Mouse (Mus musculus) hindbrain, embryonic 14.5 days (tissue): ENCODE measurements around the gene Pde6d. TPM values are rescaled to one million over a fixed set of nuclear protein-coding genes. Genes with fewer than 3 reads are reported as not detected.
"Not testable (repeated sequence)": the region's sequence is repeated elsewhere in the genome, so short reads cannot be mapped to it uniquely, and the experiment has no call there.

ENCODE experiments used
- ATAC-seq: fragments of 200-750 bp; cut with Nextera tagmentation; 2 replicates; pipeline ENCODE4 v1.8.0; 2017; ENCODE audit warnings: moderate number of reproducible peaks, mild to moderate bottlenecking, moderate TSS enrichment, moderate library complexity; ENCODE audit not compliant: low FRiP score
- DNase-seq: peaks from one replicate; pipeline ENCODE4 v3.0.0-alpha.2; 2015; ENCODE audit warnings: low spot score
- H3K27ac ChIP-seq: fragments of 300-500 bp; sonication (generic); 2 replicates; pipeline ENCODE4 v1.5.1; 2014; ENCODE audit warnings: mild to moderate bottlenecking, moderate library complexity
- H3K27me3 ChIP-seq: fragments of 300-500 bp; sonication (generic); 2 replicates; pipeline ENCODE4 v1.6.1; 2014; ENCODE audit warnings: mild to moderate bottlenecking, low read length, mixed read lengths; ENCODE audit not compliant: control insufficient read depth, insufficient read depth
- H3K36me3 ChIP-seq: fragments of 300-500 bp; sonication (generic); replicated peaks from 2 replicates; pipeline ENCODE4 v1.6.1; 2014; ENCODE audit not compliant: control insufficient read depth, insufficient read depth
- H3K4me1 ChIP-seq: fragments of 300-500 bp; sonication (generic); replicated peaks from 2 replicates; pipeline ENCODE4 v1.6.1; 2014; ENCODE audit warnings: antibody characterized with exemption, low read length, mixed read lengths; ENCODE audit not compliant: control insufficient read depth, insufficient read depth
- H3K4me2 ChIP-seq: fragments of 300-500 bp; sonication (generic); replicated peaks from 2 replicates; pipeline ENCODE4 v1.6.1; 2014; ENCODE audit warnings: mild to moderate bottlenecking, moderate library complexity
- H3K4me3 ChIP-seq: fragments of 300-500 bp; sonication (generic); replicated peaks from 2 replicates; pipeline ENCODE4 v1.5.1; 2014; ENCODE audit warnings: mild to moderate bottlenecking, low read length
- H3K9ac ChIP-seq: fragments of 300-500 bp; sonication (generic); 2 replicates; pipeline ENCODE4 v1.6.1; 2014
- H3K9me3 ChIP-seq: fragments of 300-500 bp; sonication (generic); 2 replicates; pipeline ENCODE4 v1.6.1; 2016; ENCODE audit warnings: low read length; ENCODE audit not compliant: control insufficient read depth
- WGBS: fragments of 180-500 bp; shearing (Covaris S2); extraction: QIAGEN DNeasy Blood & Tissue Kit; methylation state at CpG from one replicate; pipeline ENCODE4 v1.1.7; 2014; 5-methylcytosine and 5-hydroxymethylcytosine counted together
- polyA plus RNA-seq: library from polyadenylated mRNA; unstranded; fragments of >200 nt; fragmentation: Nextera tagmentation; extraction: Ambion mirVana; gene quantifications from 2 replicates; pipeline ENCODE4 v1.2.1, GENCODE M21; 2014

Pde6d gene
- polyA plus RNA-seq, 1 experiment from 2014 or later, result 96.6 TPM

DNA sequence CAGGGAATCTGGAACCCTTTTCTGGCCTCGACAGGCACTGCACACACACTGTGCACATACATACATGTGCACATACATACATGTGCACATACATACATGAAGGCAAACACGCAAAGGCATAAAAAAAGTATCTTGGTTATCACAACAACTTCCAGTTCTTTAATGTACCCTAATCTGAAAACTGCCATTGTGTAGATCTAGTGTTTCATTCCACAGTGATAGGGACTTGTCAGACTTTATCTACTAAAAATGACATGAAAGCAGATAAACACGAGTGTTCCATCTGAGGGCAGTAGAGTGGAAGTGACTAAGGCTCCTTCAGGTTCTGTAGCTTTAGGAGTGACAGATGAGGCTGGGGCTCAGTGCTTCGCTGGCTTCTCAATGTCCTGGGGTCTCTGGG is 31.1 kb downstream of the Pde6d start:
- no peak overlapping the region for H3K9ac ChIP-seq
- no peaks in the 10 kb centered on the region for H3K27me3 ChIP-seq
- H3K27ac ChIP-seq, result no peak overlapping the region
- WGBS, result 87% methylated on average over 4 of the region's 4 CpGs
- no peak overlapping the region for H3K4me2 ChIP-seq
- no peaks in the 10 kb centered on the region for H3K4me1 ChIP-seq
- H3K36me3 ChIP-seq, result peaks cover 26% of the 10 kb centered on the region
- H3K4me3 ChIP-seq, result no peak overlapping the region
- DNase-seq (no peak), ATAC-seq (no peak)
- no peaks in the 10 kb centered on the region for H3K9me3 ChIP-seq

DNA sequence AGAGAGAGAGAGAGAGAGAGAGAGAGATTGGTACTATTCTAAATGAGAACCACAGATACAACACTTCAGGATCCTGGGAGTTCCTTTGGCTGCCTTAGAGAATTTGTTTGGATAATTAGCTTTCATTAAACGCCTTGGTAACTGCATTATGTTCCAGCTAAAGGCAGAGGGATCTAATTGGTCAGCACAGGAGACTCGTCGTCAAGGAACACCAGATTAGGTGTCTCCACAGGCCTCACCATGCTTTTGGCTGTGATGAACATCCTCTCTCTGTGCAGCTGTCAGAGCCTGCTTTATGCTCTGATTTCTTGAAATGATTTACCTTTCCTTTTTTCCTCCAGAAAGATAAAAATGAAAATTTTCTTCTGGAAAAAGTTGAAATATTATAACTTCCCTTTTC is 35.6 kb downstream of the Pde6d start:
- no peak overlapping the region for H3K4me2 ChIP-seq
- no peaks in the 10 kb centered on the region for H3K9me3 ChIP-seq
- ATAC-seq (no peak), DNase-seq (no peak)
- WGBS, result 45% methylated on average over 3 of the region's 3 CpGs
- no peaks in the 10 kb centered on the region for H3K27me3 ChIP-seq
- H3K4me3 ChIP-seq, result no peak overlapping the region
- H3K36me3 ChIP-seq, result peaks cover 61% of the 10 kb centered on the region
- no peak overlapping the region for H3K27ac ChIP-seq
- H3K4me1 ChIP-seq, result no peaks in the 10 kb centered on the region
- H3K9ac ChIP-seq, result no peak overlapping the region

DNA sequence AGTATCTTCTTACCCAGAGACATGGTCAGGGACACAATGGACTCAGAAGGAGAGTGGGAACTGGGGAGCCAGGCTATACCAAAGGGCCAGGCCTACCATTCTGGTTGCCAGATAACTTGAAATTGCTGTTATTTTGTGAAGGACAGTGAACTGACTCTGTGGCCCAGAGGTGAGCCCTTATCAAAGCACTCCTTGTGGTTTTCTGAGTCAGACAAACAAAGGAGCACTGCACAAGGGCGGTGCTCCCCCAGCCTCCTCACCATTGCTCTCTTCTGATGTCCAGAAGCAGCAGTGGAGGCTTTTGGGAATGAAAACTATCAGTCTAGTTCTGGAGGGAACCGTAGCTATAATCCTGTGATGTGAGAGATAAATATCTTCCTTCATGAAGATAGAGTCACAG is 39.8 kb downstream of the Pde6d start:
- H3K27me3 ChIP-seq, result no peaks in the 10 kb centered on the region
- H3K4me3 ChIP-seq, result no peak overlapping the region
- no peak overlapping the region for H3K9ac ChIP-seq
- no peak for DNase-seq
- H3K4me1 ChIP-seq, result no peaks in the 10 kb centered on the region
- H3K36me3 ChIP-seq, result peaks cover 65% of the 10 kb centered on the region
- no peak overlapping the region for H3K4me2 ChIP-seq
- 87% methylated on average over 2 of the region's 2 CpGs for WGBS
- H3K27ac ChIP-seq, result no peak overlapping the region
- no peaks in the 10 kb centered on the region for H3K9me3 ChIP-seq
- ATAC-seq, result no peak

DNA sequence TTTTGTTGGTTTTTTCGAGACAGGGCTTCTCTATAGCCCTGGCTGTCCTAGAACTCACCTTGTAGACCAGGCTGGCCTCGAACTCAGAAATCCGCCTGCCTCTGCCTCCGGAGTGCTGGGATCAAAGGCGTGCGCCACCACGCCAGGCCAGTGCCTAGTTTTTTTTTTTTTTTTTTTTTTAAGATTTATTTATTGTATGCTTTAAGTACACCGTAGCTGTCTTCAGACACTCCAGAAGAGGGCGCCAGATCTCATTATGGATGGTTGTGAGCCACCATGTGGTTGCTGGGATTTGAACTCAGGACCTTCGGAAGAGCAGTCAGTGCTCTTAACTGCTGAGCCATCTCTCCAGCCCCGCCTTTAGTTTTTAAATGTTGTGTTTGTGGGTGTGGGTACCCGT is 42.8 kb downstream of the Pde6d start:
- WGBS, result 92% methylated on average over 12 of the region's 12 CpGs
- not testable (repeated sequence) for ATAC-seq, DNase-seq

DNA sequence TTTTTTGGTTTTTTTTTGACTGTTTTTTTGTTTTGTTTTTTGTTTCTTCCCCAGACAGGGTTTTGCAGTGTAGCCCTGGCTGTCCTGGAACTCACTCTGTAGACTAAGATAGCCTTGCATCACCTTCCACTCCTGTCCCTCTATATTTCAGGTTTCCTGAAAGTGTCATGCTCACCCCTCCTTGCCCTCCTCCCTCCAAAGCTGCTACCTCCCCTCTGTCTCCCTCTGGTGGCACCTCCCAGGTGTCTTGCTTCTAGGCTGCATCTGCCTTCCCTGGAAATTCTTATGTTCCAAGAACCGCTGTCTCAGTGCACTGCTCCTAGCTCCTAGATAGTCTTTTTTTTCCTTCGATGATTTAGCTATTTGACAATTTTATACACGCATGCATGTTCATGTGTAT is 44.0 kb downstream of the Pde6d start:
- peaks cover 23% of the 10 kb centered on the region for H3K36me3 ChIP-seq
- ATAC-seq (no peak), DNase-seq (no peak)
- no peak overlapping the region for H3K9ac ChIP-seq
- H3K4me3 ChIP-seq, result no peak overlapping the region
- H3K9me3 ChIP-seq, result no peaks in the 10 kb centered on the region
- no peaks in the 10 kb centered on the region for H3K4me1 ChIP-seq
- no peaks in the 10 kb centered on the region for H3K27me3 ChIP-seq
- H3K4me2 ChIP-seq, result no peak overlapping the region
- H3K27ac ChIP-seq, result no peak overlapping the region
- WGBS, result 61% methylated on average over 3 of the region's 3 CpGs

More for the DNA sequence above, 42.8 kb downstream of the Pde6d start:
- not testable (repeated sequence) for H3K4me1 ChIP-seq, H3K27me3 ChIP-seq, H3K9ac ChIP-seq, H3K4me3 ChIP-seq, H3K27ac ChIP-seq, H3K4me2 ChIP-seq, H3K9me3 ChIP-seq
- H3K36me3 ChIP-seq, result peaks cover 35% of the 10 kb centered on the region

DNA sequence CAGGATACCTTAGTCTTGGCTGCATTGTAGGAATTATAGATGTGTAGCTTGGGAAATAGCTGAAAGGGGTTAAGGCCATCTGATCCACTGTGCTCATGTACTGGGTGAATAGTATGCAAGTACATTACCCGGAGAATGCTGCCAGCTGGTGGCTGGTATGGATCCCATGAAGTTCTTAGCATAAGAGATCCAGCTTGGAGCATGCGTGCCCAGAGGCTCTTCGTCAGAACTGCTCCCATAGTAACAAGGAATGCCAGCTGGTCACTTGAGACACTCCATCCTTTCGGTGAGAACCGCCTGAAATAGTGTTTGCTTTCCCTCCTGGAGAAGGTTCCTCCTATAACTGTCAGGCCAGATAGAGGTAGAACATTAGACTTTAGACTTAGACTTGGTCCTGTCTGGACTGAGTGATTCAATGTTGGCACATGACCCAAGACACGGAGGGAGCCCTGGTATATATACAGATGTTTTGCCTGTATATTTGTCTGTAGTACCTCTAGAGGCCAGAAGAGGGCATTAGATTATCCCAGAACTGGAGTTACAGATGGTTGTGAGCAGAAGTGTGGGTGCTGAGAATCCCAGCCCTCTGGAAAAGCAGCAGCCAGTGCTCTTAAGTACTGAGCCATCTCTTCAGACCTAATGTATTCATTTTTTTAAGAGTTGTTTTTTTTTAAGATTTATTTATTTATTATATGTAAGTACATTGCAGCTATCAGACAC is 48.9 kb downstream of the Pde6d start:
- 74% methylated on average over 6 of the region's 6 CpGs for WGBS
- no peak for ATAC-seq
- H3K27ac ChIP-seq, result peak overlapping the region; percentile 14; the same call in 1 of the 2 replicates

DNA sequence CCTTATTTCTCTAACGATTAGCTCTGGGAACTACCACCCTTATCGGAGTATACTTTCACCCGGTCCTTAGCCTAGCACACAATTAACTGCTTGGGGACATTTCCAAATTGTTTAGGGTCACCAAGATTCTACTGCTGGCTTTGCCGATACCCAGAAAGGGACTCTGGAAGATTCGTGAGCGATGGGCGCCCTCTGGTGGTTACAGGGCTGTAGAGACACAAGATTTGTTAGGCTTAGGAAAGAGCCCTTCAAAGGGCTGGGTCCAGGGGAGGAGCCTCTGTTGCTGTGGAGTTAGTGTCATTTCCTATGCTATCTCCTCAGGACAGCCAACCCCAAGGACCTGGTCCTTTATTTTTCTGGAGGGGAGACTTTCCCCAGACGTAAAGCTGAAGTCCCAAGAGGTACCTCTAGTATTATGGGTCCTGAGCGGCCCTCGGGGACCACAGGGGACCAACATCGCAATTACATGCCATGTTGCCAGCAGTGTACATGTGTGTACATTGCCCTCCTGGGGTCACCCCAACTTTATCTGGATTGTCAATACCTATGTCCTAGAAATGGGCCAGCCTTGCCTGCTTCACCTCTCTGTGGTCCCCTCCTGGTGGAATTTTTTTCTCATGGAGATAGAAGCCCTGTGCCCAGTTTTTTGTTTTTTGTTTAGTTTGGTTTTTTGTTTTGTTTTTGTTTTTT is 49.9 kb downstream of the Pde6d start:
- WGBS, result 24% methylated on average over 11 of the region's 11 CpGs
- H3K27ac ChIP-seq, result peak overlapping the region; percentile 49; the same call in 1 of the 2 replicates
- H3K9me3 ChIP-seq, result no peaks in the 10 kb centered on the region
- peak overlapping the region; percentile 25; the same call in 1 of the 2 replicates for H3K9ac ChIP-seq
- H3K27me3 ChIP-seq, result no peaks in the 10 kb centered on the region
- peak overlapping the region; percentile 1; the same call in 1 of the 2 replicates for H3K4me3 ChIP-seq
- ATAC-seq (peak; percentile 55), DNase-seq (peak; percentile 97)
- peaks cover 32% of the 10 kb centered on the region for H3K4me1 ChIP-seq
- H3K36me3 ChIP-seq, result peaks cover 26% of the 10 kb centered on the region
- peak overlapping the region; percentile 35 for H3K4me2 ChIP-seq

More for the DNA sequence above, 48.9 kb downstream of the Pde6d start:
- no peaks in the 10 kb centered on the region for H3K9me3 ChIP-seq
- no peak for DNase-seq
- peaks cover 32% of the 10 kb centered on the region for H3K4me1 ChIP-seq
- H3K9ac ChIP-seq, result no peak overlapping the region
- no peak overlapping the region for H3K4me2 ChIP-seq
- H3K27me3 ChIP-seq, result no peaks in the 10 kb centered on the region
- H3K36me3 ChIP-seq, result peaks cover 26% of the 10 kb centered on the region
- H3K4me3 ChIP-seq, result no peak overlapping the region

DNA sequence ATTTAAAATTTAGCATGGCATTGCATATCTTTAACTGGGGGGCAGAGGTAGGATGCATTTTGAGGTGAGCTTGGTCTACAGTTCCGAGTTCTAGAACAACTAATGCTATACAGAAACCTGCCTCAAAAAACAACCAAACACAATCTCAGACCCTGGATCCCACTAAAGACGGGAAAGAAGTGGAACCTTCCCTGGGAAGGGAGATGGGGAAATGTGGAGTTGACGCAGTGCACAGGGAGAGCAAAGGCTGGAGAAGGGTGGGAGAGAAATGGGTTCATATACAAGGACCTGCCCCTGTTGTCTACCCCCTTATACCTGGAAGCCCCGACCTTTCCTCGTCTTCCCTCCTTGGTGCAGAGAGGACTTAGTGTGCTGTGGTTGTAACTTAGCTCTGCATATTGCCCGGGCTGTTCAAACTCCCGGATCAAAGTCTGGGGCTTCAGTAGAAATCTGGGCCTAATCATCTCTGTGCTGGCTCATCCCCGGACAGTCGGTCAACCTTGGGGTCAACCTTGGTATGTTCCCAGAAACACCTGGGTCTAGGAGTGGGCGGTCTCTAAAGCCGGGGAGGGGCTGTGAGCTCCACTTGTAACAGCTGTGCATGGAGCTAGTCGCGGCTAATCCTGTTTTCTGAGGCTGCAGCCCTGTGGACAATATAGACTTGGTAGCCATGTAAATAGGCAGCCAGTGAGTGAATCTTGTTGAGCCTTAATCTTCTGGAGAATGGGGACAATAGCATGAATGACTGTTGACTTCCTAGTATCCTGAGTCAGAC is 50.7 kb downstream of the Pde6d start:
- H3K4me2 ChIP-seq, result peak overlapping the region; percentile 35
- H3K9ac ChIP-seq, result peak overlapping the region; percentile 40
- no peak for DNase-seq
- H3K4me1 ChIP-seq, result peaks cover 32% of the 10 kb centered on the region
- peak overlapping the region; percentile 49; the same call in 1 of the 2 replicates for H3K27ac ChIP-seq
- no peaks in the 10 kb centered on the region for H3K9me3 ChIP-seq
- H3K27me3 ChIP-seq, result no peaks in the 10 kb centered on the region
- peak overlapping the region; percentile 5 for H3K4me3 ChIP-seq
- 7% methylated on average over 13 of the region's 13 CpGs for WGBS
- H3K36me3 ChIP-seq, result peaks cover 26% of the 10 kb centered on the region
- ATAC-seq, result peak; percentile 24; the same call in 1 of the 2 replicates
